Mouse (Mus musculus) midbrain, postnatal 0 days (tissue): ENCODE data around the gene Cnksr3. TPM values are rescaled to one million over a fixed set of nuclear protein-coding genes. Genes with fewer than 3 reads are reported as not detected.

Experiments
- ATAC-seq: fragments of 200-750 bp; cut with Nextera tagmentation; 2 replicates; pipeline ENCODE4 v1.8.0; 2017; ENCODE audit warnings: moderate number of reproducible peaks, mild to moderate bottlenecking, moderate TSS enrichment, moderate library complexity; ENCODE audit not compliant: low FRiP score
- DNase-seq: peaks from one replicate; pipeline ENCODE4 v3.0.0-alpha.2; 2015; ENCODE audit warnings: low spot score
- H3K27ac ChIP-seq: fragments of 300-500 bp; sonication (generic); 2 replicates; pipeline ENCODE4 v1.5.1; 2014; ENCODE audit warnings: low read depth, mild to moderate bottlenecking, low read length, mixed read lengths
- H3K27me3 ChIP-seq: fragments of 300-500 bp; sonication (generic); 2 replicates; pipeline ENCODE4 v1.6.1; 2014; ENCODE audit warnings: low read length, control low read depth, mixed read lengths; ENCODE audit not compliant: insufficient read depth
- H3K36me3 ChIP-seq: fragments of 300-500 bp; sonication (generic); 2 replicates; pipeline ENCODE4 v1.6.1; 2014; ENCODE audit warnings: low read length, control low read depth, mixed read lengths; ENCODE audit not compliant: insufficient read depth
- H3K4me1 ChIP-seq: fragments of 300-500 bp; sonication (generic); 2 replicates; pipeline ENCODE4 v1.6.1; 2014; ENCODE audit warnings: mild to moderate bottlenecking, control low read depth, antibody characterized with exemption, low read length, mixed read lengths; ENCODE audit not compliant: insufficient read depth
- H3K4me2 ChIP-seq: fragments of 300-500 bp; sonication (generic); 2 replicates; pipeline ENCODE4 v1.6.1; 2014; ENCODE audit warnings: low read depth, mild to moderate bottlenecking, low read length, mixed read lengths; ENCODE audit not compliant: poor library complexity, severe bottlenecking
- H3K4me3 ChIP-seq: fragments of 300-500 bp; sonication (generic); 2 replicates; pipeline ENCODE4 v1.5.1; 2014; ENCODE audit warnings: low read depth, mild to moderate bottlenecking, low read length, moderate library complexity
- H3K9ac ChIP-seq: fragments of 300-500 bp; sonication (generic); replicated peaks from 2 replicates; pipeline ENCODE4 v1.6.1; 2014; ENCODE audit warnings: mild to moderate bottlenecking, low read length, moderate library complexity, mixed read lengths; ENCODE audit not compliant: poor library complexity, severe bottlenecking
- H3K9me3 ChIP-seq: fragments of 300-500 bp; sonication (generic); 2 replicates; pipeline ENCODE4 v1.6.1; 2016; ENCODE audit warnings: low read length, control low read depth
- CTCF ChIP-seq: IDR thresholded peaks from 2 replicates; pipeline ENCODE4 v1.5.1; 2016; ENCODE audit warnings: antibody characterized with exemption, mild to moderate bottlenecking
- WGBS: fragments of 180-500 bp; shearing (Covaris S2); extraction: QIAGEN DNeasy Blood & Tissue Kit; methylation state at CpG from one replicate; pipeline ENCODE4 v1.1.7; 2014; 5-methylcytosine and 5-hydroxymethylcytosine counted together
- polyA plus RNA-seq: library from polyadenylated mRNA; unstranded; fragments of >200 nt; fragmentation: Nextera tagmentation; extraction: Ambion mirVana; gene quantifications from 2 replicates; pipeline ENCODE4 v1.2.1, GENCODE M21; 2015
- total RNA-seq: library from RNA; depleted of rRNA; stranded (reverse); fragments of >200 nt; gene quantifications from 2 replicates; pipeline ENCODE4 v1.2.3, GENCODE M21; 2014; rRNA removed

Cnksr3 gene
- total and polyA plus RNA-seq, 2 experiments from 2014 or later = 1.8 to 4.1 TPM

GRCm38 (mm10) chr10:7069090-7069489 lies 142.9 kb downstream of the Cnksr3 start:
- no peak for DNase-seq
- Histone ChIP-seq H3K9ac (no peak overlapping the region), H3K4me2 (no peak overlapping the region), H3K4me3 (no peak overlapping the region), H3K4me1 (peaks cover 7% of the 10 kb centered on the region; the same call in 1 of the 2 replicates), H3K36me3 (no peaks in the 10 kb centered on the region), H3K27me3 (no peaks in the 10 kb centered on the region), H3K9me3 (no peaks in the 10 kb centered on the region), H3K27ac (no peak overlapping the region)
- WGBS = 89% methylated on average over 2 of the region's 2 CpGs
- ATAC-seq = no peak
- no peak for TF ChIP-seq CTCF

Other genes starting within 250 kb of the Cnksr3 start
- gene Ipcef1, start 159.8 kb downstream of the Cnksr3 start, total RNA-seq = 6.1 and 11.1 TPM in 2 replicates
- gene Ipcef1, start 159.8 kb downstream of the Cnksr3 start, polyA plus RNA-seq = 1.3 and 1.8 TPM in 2 replicates